Mouse (Mus musculus): Measurements from ENCODE around the gene Rhoj.

Gene Rhoj

GRCm38 (mm10) chr12:75307961-75308951 lies at the start of gene Rhoj:
Rhoj (plus strand) TSS chr12:75308322.
- peak; percentile 76 for ATAC-seq (ENCODE audit: insufficient number of reproducible peaks, low FRiP score, low TSS enrichment)

GRCm38 (mm10) chr12:75271726-75272125 lies 36.4 kb upstream of the Rhoj start:
- no peak for ATAC-seq (ENCODE audit: insufficient number of reproducible peaks, low FRiP score, low TSS enrichment)

- ATAC-seq (ENCODE audit: insufficient number of reproducible peaks, low FRiP score, low TSS enrichment): no peak
Observed at GRCm38 (mm10) chr12:75275730-75276129, 32.4 kb upstream of the Rhoj start.

GRCm38 (mm10) chr12:75277425-75277824 lies 30.7 kb upstream of the Rhoj start:
- ATAC-seq (ENCODE audit: insufficient number of reproducible peaks, low FRiP score, low TSS enrichment): no peak

- ATAC-seq (ENCODE audit: insufficient number of reproducible peaks, low FRiP score, low TSS enrichment): no peak
Observed at GRCm38 (mm10) chr12:75280502-75280901, 27.6 kb upstream of the Rhoj start.

GRCm38 (mm10) chr12:75283226-75283625 lies 24.9 kb upstream of the Rhoj start:
- ATAC-seq (ENCODE audit: insufficient number of reproducible peaks, low FRiP score, low TSS enrichment): no peak

GRCm38 (mm10) chr12:75286166-75286565 lies 22.0 kb upstream of the Rhoj start:
- no peak for ATAC-seq (ENCODE audit: insufficient number of reproducible peaks, low FRiP score, low TSS enrichment)

- ATAC-seq (ENCODE audit: insufficient number of reproducible peaks, low FRiP score, low TSS enrichment): no peak
Observed at GRCm38 (mm10) chr12:75290524-75290923, 17.6 kb upstream of the Rhoj start.

- no peak for ATAC-seq (ENCODE audit: insufficient number of reproducible peaks, low FRiP score, low TSS enrichment)
Observed at GRCm38 (mm10) chr12:75291556-75291955, 16.6 kb upstream of the Rhoj start.

- ATAC-seq (ENCODE audit: insufficient number of reproducible peaks, low FRiP score, low TSS enrichment): no peak
Observed at GRCm38 (mm10) chr12:75292939-75293338, 15.2 kb upstream of the Rhoj start.

GRCm38 (mm10) chr12:75299865-75300264 lies 8.3 kb upstream of the Rhoj start:
- no peak for ATAC-seq (ENCODE audit: insufficient number of reproducible peaks, low FRiP score, low TSS enrichment)

- ATAC-seq (ENCODE audit: insufficient number of reproducible peaks, low FRiP score, low TSS enrichment): no peak
Observed at GRCm38 (mm10) chr12:75304132-75304531, 4.0 kb upstream of the Rhoj start.

GRCm38 (mm10) chr12:75309756-75310155 lies 1.6 kb downstream of the Rhoj start:
- ATAC-seq (ENCODE audit: insufficient number of reproducible peaks, low FRiP score, low TSS enrichment): no peak

- no peak for ATAC-seq (ENCODE audit: insufficient number of reproducible peaks, low FRiP score, low TSS enrichment)
Observed at GRCm38 (mm10) chr12:75310766-75311165, 2.6 kb downstream of the Rhoj start.

GRCm38 (mm10) chr12:75311879-75312278 lies 3.8 kb downstream of the Rhoj start:
- no peak for ATAC-seq (ENCODE audit: insufficient number of reproducible peaks, low FRiP score, low TSS enrichment)

- ATAC-seq (ENCODE audit: insufficient number of reproducible peaks, low FRiP score, low TSS enrichment): no peak
Observed at GRCm38 (mm10) chr12:75313992-75314391, 5.9 kb downstream of the Rhoj start.

- ATAC-seq (ENCODE audit: insufficient number of reproducible peaks, low FRiP score, low TSS enrichment): no peak
Observed at GRCm38 (mm10) chr12:75315851-75316250, 7.7 kb downstream of the Rhoj start.

GRCm38 (mm10) chr12:75320441-75320925 lies 12.4 kb downstream of the Rhoj start:
- no peak for ATAC-seq (ENCODE audit: insufficient number of reproducible peaks, low FRiP score, low TSS enrichment)

GRCm38 (mm10) chr12:75321189-75321588 lies 13.1 kb downstream of the Rhoj start:
- no peak for ATAC-seq (ENCODE audit: insufficient number of reproducible peaks, low FRiP score, low TSS enrichment)

- no peak for ATAC-seq (ENCODE audit: insufficient number of reproducible peaks, low FRiP score, low TSS enrichment)
Observed at GRCm38 (mm10) chr12:75329188-75329587, 21.1 kb downstream of the Rhoj start.

GRCm38 (mm10) chr12:75339894-75340293 lies 31.8 kb downstream of the Rhoj start:
- ATAC-seq (ENCODE audit: insufficient number of reproducible peaks, low FRiP score, low TSS enrichment): no peak

- no peak for ATAC-seq (ENCODE audit: insufficient number of reproducible peaks, low FRiP score, low TSS enrichment)
Observed at GRCm38 (mm10) chr12:75340331-75340730, 32.2 kb downstream of the Rhoj start.

All from cerebellum, adult (tissue).